Mouse (Mus musculus) mouse trophoblast stem cell (cell line): Measurements from ENCODE around the gene Kcnma1.

Source experiments
- in situ Hi-C, 2 experiments: fragments of 300-500 bp; cut with MseI, MboI; formaldehyde crosslinking; loops; 2 replicates in 1 of 2; 3 replicates in 1 of 2; pipeline ENCODE4 v1.15.1; 2025

The Kcnma1 gene

GRCm38 (mm10) chr14:23874545-23874944 lies 139.7 kb downstream of the Kcnma1 start:
- in situ Hi-C loops: no loop called here

- in situ Hi-C loops: no loop called here
These were observed 157.3 kb downstream of the Kcnma1 start for GRCm38 (mm10) chr14:23857034-23857433.

- in situ Hi-C loops: no loop called here
These were observed 159.3 kb downstream of the Kcnma1 start for GRCm38 (mm10) chr14:23854946-23855345.

- in situ Hi-C loops: no loop called here
These were observed 165.7 kb downstream of the Kcnma1 start for GRCm38 (mm10) chr14:23848529-23849141.

- in situ Hi-C loops: no loop called here
These were observed 167.6 kb downstream of the Kcnma1 start for GRCm38 (mm10) chr14:23846706-23847105.

- in situ Hi-C loops: no loop called here
These were observed 172.3 kb downstream of the Kcnma1 start for GRCm38 (mm10) chr14:23842025-23842424.

- in situ Hi-C loops: no loop called here
These were observed 174.7 kb downstream of the Kcnma1 start for GRCm38 (mm10) chr14:23839613-23840012.

GRCm38 (mm10) chr14:23835387-23836111 lies 178.7 kb downstream of the Kcnma1 start:
- in situ Hi-C loops: no loop called here

- in situ Hi-C loops: no loop called here
These were observed 183.0 kb downstream of the Kcnma1 start for GRCm38 (mm10) chr14:23831284-23831683.

GRCm38 (mm10) chr14:23830316-23830715 lies 184.0 kb downstream of the Kcnma1 start:
- in situ Hi-C loops: no loop called here

- in situ Hi-C loops: no loop called here
These were observed 185.5 kb downstream of the Kcnma1 start for GRCm38 (mm10) chr14:23828711-23829320.

- in situ Hi-C loops: no loop called here
These were observed 189.4 kb downstream of the Kcnma1 start for GRCm38 (mm10) chr14:23824937-23825336.

GRCm38 (mm10) chr14:23824267-23824666 lies 190.0 kb downstream of the Kcnma1 start:
- in situ Hi-C loops: no loop called here

GRCm38 (mm10) chr14:23817585-23817984 lies 196.7 kb downstream of the Kcnma1 start:
- in situ Hi-C loops: no loop called here

GRCm38 (mm10) chr14:23810081-23810480 lies 204.2 kb downstream of the Kcnma1 start:
- in situ Hi-C loops: no loop called here

- in situ Hi-C loops: no loop called here
These were observed 205.2 kb downstream of the Kcnma1 start for GRCm38 (mm10) chr14:23809124-23809523.

- in situ Hi-C loops: no loop called here
These were observed 207.9 kb downstream of the Kcnma1 start for GRCm38 (mm10) chr14:23806378-23806777.

GRCm38 (mm10) chr14:23796878-23797277 lies 217.4 kb downstream of the Kcnma1 start:
- in situ Hi-C loops: loop anchor here (10.0 kb wide), 1 partner anchor 208 kb away; no protein-coding TSS in a partner anchor

GRCm38 (mm10) chr14:23792674-23793073 lies 221.6 kb downstream of the Kcnma1 start:
- in situ Hi-C loops: loop anchor here (10.0 kb wide), 1 partner anchor 212 kb away; no protein-coding TSS in a partner anchor

GRCm38 (mm10) chr14:23792076-23792475 lies 222.2 kb downstream of the Kcnma1 start:
- in situ Hi-C loops: loop anchor here (10.0 kb wide), 1 partner anchor 213 kb away; no protein-coding TSS in a partner anchor

- in situ Hi-C loops: loop anchor here (10.0 kb wide), 1 partner anchor 214 kb away; no protein-coding TSS in a partner anchor
These were observed 223.0 kb downstream of the Kcnma1 start for GRCm38 (mm10) chr14:23791261-23791691.

GRCm38 (mm10) chr14:23786687-23787073 lies 227.6 kb downstream of the Kcnma1 start:
- in situ Hi-C loops: no loop called here
